Mouse (Mus musculus) liver, embryonic 12.5 days (tissue): ENCODE measurements around the gene Olfr1349. TPM values are rescaled to one million over a fixed set of nuclear protein-coding genes. Genes with fewer than 3 reads are reported as not detected.

Source experiments
- polyA plus RNA-seq: library from polyadenylated mRNA; unstranded; fragments of >200 nt; fragmentation: Nextera tagmentation; extraction: Ambion mirVana; gene quantifications from 2 replicates; pipeline ENCODE4 v1.2.1, GENCODE M21; 2016

Gene Olfr1349
- polyA plus RNA-seq, 1 experiment from 2014 or later: not detected

Other genes starting within 250 kb of the Olfr1349 start
- gene Zfp667, start 236.4 kb downstream of the Olfr1349 start, polyA plus RNA-seq: 8.1 and 8.2 TPM in 2 replicates
- 1.6 and 2.1 TPM in 2 replicates for gene Zfp583, start 191.7 kb downstream of the Olfr1349 start, polyA plus RNA-seq
- 0.50 and 0.57 TPM in 2 replicates for gene Gm3854, start 179.2 kb downstream of the Olfr1349 start, polyA plus RNA-seq
- gene Zfp78, start 159.7 kb downstream of the Olfr1349 start, polyA plus RNA-seq: 1.3 TPM in 2 replicates
- gene Zfp28, start 139.7 kb downstream of the Olfr1349 start, polyA plus RNA-seq: 1.7 TPM in 2 replicates
- gene Smim17, start 124.2 kb downstream of the Olfr1349 start, polyA plus RNA-seq: 0.10 TPM in 1 of 2 replicates, not detected in the other
- gene Gm20715, start 112.7 kb downstream of the Olfr1349 start, polyA plus RNA-seq: not detected in 2 replicates
- not detected in 2 replicates for gene Olfr1344, start 84.3 kb downstream of the Olfr1349 start, polyA plus RNA-seq
- not detected in 2 replicates for gene Olfr1336, start 66.8 kb downstream of the Olfr1349 start, polyA plus RNA-seq
- gene Olfr1346, start 55.8 kb downstream of the Olfr1349 start, polyA plus RNA-seq: not detected in 2 replicates
- not detected in 2 replicates for gene Olfr5, start 36.0 kb downstream of the Olfr1349 start, polyA plus RNA-seq
- gene Olfr1347, start 23.2 kb downstream of the Olfr1349 start, polyA plus RNA-seq: not detected in 2 replicates
- not detected in 2 replicates for gene Olfr1348, start 14.2 kb downstream of the Olfr1349 start, polyA plus RNA-seq
- not detected in 2 replicates for gene Olfr1350, start 41.9 kb upstream of the Olfr1349 start, polyA plus RNA-seq
- gene Zim1, start 173.5 kb upstream of the Olfr1349 start, polyA plus RNA-seq: 2.1 and 2.8 TPM in 2 replicates
- 75.1 and 81.6 TPM in 2 replicates for gene Peg3, start 207.5 kb upstream of the Olfr1349 start, polyA plus RNA-seq
- 2.7 and 3.7 TPM in 2 replicates for gene Usp29, start 207.6 kb upstream of the Olfr1349 start, polyA plus RNA-seq